Mouse (Mus musculus): ENCODE results near the gene Gm49403.
"Not testable (repeated sequence)": the region's sequence is repeated elsewhere in the genome, so short reads cannot be mapped to it uniquely, and the experiment has no call there.

The Gm49403 gene

DNA sequence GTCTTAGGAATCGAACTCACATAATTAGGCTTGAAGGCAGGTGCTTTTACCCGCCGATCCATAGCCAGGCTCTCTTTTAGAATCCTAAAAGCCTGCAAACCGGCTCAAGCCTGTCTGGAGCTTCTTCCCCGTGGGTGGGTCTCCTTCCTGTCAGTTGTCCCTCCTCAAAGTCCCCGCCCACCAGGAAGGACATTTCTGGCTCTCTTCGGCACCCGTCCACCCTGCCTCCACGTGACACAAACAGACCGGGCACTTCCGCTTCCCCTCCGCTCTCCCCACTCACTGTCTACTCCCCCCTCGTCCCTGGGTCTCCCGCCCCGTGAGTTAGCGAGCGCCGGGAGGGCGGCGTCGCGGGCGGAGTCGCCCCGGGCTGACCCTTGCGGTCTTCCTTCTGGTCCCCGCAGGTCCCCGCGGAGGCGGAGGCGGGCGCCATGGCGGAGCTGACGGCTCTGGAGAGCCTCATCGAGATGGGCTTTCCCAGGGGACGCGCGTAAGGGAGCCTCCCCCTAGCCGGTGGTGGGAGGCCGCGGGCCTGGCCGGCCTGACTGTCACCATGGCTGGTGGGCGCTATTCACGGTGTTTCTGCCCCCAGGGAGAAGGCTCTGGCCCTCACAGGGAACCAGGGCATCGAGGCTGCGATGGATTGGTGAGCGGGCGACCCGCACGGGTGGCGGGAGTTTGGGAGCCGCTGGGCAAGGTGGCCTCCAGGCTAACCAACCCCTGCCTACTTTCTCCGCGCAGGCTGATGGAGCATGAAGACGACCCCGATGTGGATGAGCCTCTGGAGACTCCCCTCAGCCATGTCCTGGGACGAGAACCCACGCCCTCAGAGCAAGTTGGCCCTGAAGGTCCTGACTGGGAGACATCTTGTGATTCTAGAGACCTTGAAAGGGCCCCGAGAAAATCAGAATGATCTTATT, 12.2 kb upstream of the Gm49403 start, which contains the start of gene Ubxn1:
Gene Ubxn1 (plus strand): TSS at position 230 of the 920 bp plus-strand sequence.
- DNase-seq = peak; percentile 98

GRCm38 (mm10) chr19:8872266-8872840, 11.4 kb upstream of the Gm49403 start:
- no peak for DNase-seq

- no peak for DNase-seq
Measured at GRCm38 (mm10) chr19:8875031-8875430, 8.7 kb upstream of the Gm49403 start.

DNA sequence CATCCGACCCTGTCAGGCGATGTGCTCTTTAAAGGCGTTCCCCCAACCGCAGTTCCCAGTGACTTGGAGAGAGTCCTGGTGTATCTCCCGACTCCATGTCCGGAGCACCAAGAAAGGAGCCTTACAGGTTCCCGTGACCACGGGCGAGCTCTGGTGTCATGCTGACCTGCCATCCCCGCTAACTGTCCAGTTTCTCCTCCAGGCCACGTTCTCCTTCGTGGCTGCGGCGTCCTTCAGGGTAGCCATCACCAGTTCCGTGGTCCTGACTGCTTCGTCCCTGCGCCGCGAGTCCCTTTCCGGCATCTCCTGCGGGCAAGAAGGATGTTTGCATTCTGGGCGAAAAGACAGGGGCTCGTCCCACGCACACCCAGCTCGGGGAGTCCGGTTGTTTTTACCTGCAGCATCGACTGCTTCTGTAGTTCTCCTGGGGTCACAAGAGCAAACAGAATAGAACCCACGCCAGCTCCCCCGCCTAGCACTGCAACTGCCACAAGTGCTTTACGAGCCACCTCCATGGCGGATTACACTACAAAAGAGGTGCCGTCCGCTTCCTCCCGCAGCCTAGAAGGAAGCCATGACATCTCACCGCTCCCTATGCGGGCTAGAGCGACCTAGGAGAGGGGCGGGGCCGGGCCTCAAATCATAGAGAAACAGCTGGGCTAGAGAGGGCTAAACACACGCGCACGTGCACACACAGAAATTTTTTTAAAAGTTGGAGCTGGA, 3.3 kb upstream of the Gm49403 start, which contains the start of gene Uqcc3:
Gene Uqcc3 (minus strand): TSS at position 613 of the 723 bp plus-strand sequence.
- DNase-seq = peak; percentile 96

- DNase-seq = no peak
Measured at GRCm38 (mm10) chr19:8881034-8881392, 2.7 kb upstream of the Gm49403 start.

DNA sequence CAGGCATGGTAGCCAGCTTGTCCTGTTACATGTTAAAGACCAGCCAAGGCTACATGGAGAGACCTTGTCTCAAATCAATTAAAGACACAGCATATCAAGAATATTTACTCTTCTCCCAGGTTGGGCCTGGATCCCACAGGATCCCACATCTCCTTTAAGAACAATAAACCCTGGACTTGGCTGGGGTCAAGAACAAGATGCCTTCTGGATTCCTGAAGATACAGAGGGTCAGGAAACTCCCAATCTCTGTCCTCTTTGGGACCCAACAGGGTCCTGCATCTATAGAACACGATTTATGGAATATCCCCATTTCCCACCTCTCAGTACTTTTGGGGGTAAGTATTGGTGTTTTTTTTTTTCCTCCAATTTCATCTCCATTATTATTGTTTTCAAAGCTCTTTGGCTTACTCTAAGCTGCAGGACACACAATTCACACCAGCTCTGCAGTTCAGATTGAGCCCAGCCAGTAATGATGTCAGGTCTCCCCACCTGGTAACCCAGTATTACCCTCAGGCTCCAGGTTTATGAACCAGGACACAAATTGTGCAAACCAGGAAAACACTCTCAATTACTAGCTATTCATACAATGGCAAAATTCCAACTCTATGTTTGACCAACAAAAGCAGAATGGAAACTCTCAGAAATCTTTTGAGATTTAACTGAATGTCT, 3.3 kb downstream of the Gm49403 start:
- peak; percentile 17 for DNase-seq

DNA sequence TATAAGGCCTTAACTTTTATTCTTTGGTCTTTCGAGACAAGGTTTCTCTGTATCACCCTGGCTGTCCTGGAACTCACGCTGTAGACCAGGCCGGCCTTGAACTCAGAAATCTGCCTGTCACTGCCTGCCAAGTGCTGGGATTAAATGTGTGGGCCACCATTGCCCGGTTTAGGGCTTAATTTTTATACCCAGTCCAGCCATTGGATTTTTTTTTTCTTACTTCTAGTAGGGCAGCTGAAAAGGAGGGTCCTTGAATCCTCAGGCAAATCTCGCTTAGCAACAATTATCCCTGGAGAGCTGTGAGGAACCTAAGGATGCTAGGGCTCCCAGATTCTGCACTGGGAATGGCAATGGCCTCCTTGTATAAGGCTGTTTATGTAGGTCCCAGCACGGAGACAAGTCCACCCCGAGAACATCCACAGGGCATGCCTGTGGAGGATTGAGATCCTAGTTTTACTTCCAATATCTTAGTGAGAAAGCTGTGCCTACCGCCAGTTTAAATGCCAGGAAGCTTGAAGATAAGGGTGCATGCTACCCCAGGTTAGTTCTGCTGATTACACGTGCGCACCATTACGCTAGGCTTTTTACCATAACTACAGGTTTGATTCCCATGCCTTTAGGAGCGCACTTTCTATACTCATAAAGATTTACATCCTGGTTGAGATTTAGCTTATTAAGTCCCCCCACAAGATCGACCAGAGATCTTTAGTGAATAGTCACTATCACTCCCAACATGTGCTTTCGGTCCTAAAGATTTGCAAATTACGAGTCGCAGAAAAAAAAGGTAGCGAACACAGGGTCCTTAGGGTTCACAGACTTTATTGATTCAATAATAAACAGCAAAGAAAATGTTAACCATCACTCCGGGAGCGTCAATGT, 4.1 kb downstream of the Gm49403 start:
- DNase-seq = no peak

DNA sequence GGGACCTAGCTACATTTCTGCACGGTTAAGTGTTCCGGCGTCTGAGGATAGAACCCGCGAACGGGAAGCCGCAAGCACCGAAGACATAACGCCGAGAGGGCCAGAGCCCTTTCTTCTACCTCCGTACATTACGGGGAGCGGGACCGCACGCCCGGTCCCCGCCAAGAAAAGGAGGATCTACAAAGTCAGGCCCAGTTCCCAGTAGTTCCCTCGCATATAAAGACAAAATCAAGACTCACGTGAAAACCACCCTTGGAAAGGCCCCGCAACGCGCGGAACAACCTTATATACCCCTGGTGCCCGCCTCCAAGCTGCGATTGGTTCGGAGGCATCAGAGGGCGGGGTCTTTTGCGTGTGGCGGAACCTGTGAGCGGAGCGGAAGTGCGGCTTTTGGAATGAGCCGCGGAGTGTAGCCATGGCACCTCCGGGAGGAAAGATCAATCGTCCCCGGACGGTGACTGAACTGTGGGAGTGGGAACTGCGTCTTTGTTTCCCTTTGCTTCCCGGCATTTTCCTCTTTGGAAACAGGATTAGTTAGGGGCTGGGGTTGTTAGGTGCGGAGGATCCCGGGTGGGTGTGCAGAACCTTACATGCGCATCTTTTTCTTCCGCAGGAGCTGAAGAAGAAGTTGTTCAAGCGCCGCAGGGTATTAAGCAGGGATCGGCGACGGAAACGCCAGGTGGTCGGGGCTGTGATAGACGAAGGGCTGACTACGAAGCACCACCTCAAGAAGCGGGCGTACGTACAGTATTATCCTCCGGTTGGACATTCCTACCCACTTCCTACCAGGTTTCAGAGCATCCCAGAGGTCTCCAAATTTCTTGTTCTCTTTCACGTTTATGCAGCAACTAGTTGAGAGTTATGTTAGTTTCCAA, 5.0 kb downstream of the Gm49403 start, which contains the start of the genes 1810009A15Rik and Gm49416:
Gene 1810009A15Rik (plus strand): TSS at position 343 of the 875 bp plus-strand sequence.
Gene Gm49416 (plus strand): TSS at position 416 of the 875 bp plus-strand sequence.
- DNase-seq = peak; percentile 97

DNA sequence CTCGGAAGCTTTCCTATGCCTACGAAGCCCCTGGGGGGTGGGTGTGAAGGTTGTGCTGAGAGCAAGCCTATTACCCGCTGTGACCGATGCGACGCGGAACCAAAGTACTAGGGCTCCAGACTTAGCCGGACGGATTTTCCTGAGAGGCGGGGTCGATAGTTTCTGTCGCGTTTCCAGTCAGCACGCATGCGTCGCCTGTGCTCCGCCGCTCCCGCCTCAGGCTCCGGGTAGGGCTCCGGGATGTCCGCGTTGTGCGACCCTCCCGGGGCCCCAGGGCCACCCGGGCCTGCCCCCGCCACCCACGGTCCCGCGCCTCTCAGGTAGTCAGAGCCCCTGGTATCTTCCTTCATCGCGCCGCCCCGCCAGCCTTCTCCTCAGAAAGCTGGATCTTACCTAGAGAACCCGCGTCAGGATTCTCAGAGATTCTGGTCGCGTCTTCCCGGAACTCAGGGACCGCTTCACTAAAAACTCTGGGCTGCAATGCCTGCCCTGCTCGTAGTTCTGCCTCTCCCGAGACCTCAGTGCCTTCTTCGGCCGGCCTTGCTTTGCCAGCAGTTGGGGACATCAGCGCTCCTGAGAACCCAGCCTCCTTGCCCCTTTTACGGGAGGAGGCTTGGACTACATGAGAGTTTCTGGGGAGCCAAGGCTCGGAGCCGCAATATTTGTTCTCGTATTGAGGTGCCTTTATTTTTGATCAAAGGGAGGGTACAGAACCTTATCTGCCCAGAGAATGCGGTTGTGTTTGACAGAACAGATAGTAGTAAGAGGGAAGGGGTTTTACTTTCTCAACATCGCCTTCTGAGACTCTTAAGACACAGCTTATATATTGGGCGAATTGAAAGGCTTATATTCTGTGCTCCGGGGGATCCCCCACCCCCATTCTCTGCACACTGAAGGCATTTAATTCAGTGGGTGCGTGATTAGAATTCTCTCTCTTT, 9.4 kb downstream of the Gm49403 start, which contains the start of gene Ints5:
Gene Ints5 (plus strand): TSS at position 177 of the 938 bp plus-strand sequence.
- DNase-seq = peak; percentile 88

DNA sequence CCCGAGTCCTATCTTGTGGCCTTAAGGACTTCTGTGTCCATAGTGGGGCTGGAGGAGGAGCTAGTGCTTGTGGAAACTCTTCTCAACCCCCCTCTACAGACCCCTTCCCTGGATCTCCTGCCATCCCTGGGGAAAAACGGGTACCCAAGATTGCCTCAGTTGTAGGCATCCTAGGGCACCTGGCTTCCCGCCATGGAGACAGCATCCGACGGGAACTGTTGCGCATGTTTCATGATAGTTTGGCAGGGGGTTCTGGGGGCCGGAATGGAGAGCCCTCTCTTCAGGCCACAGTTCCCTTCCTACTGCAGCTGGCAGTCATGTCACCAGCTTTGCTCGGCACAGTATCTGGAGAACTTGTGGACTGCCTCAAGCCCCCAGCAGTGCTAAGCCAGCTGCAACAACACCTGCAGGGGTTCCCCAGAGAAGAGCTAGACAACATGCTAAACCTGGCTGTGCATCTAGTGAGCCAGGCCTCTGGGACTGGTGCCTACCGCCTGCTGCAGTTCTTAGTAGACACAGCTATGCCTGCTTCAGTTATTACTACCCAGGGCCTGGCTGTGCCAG, 11.7 kb downstream of the Gm49403 start:
- DNase-seq = no peak

- not testable (repeated sequence) for DNase-seq
Measured at GRCm38 (mm10) chr19:8896231-8896630, 12.5 kb downstream of the Gm49403 start.

DNA sequence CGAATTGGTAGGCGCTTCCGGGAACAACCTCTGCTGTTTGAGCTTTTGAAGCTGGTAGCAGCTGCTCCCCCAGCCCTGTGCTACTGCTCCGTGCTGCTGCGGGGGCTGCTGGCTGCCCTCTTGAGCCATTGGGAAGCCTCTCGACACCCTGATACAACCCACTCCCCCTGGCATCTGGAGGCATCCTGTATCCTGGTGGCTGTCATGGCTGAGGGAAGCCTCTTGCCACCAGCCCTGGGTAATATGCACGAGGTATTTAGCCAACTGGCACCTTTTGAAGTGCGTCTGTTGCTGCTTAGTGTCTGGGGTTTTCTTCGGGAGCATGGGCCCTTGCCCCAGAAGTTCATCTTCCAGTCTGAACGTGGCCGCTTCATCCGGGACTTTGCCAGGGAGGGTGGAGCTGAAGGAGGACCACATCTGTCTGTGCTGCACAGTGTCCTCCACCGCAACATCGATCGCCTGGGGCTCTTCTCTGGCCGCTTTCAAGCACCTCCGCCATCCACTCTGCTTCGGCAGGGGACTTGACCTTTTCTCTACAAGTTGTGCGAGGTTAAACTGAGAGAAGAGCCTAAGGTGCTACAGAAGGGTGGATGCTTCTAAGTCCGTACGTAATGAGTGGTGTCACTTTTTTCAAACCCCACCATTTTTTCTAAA, 13.6 kb downstream of the Gm49403 start:
- DNase-seq = peak; percentile 44

GRCm38 (mm10) chr19:8897865-8898495, 14.2 kb downstream of the Gm49403 start, which contains the start of gene Ganab:
Gene Ganab (plus strand): TSS chr19:8898071.
- peak; percentile 98 for DNase-seq

- DNase-seq = no peak
Measured at GRCm38 (mm10) chr19:8898576-8898975, 14.8 kb downstream of the Gm49403 start.

GRCm38 (mm10) chr19:8899079-8899478, 15.3 kb downstream of the Gm49403 start:
- DNase-seq = no peak

- no peak for DNase-seq
Measured at GRCm38 (mm10) chr19:8903412-8903811, 19.7 kb downstream of the Gm49403 start.

- DNase-seq = no peak
Measured at GRCm38 (mm10) chr19:8908531-8908930, 24.8 kb downstream of the Gm49403 start.

- no peak for DNase-seq
Measured at GRCm38 (mm10) chr19:8911810-8912209, 28.1 kb downstream of the Gm49403 start.
